Mouse (Mus musculus) monocyte, adult 2 months (primary cell): ENCODE results near the gene Tiam2.

Experiments
- DNase-seq, 2 experiments: peaks; one replicate each; pipeline ENCODE4 v3.0.0; 2022; ENCODE audit warnings: low spot score in 2 of 2, low read depth in 1 of 2

Tiam2 gene

DNA sequence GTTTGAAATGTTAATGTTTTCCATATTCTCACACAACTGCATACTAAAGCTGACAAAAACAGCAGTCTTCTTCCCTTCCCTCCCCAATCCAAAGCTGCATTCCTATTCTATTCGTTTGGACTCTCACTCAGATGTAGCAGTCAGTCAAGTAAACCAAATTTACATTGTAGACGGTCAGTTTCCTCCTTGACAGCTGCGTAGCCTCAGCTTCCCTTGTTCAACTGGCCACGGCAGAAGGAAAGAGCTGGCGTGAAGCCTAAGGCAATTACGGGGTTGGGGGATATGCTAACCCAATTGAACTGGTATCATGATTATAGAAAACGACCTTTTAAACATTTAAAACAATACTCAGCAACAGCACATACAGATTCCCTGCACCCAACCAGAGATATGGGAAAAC, 221.4 kb downstream of the Tiam2 start:
- no peak for DNase-seq

DNA sequence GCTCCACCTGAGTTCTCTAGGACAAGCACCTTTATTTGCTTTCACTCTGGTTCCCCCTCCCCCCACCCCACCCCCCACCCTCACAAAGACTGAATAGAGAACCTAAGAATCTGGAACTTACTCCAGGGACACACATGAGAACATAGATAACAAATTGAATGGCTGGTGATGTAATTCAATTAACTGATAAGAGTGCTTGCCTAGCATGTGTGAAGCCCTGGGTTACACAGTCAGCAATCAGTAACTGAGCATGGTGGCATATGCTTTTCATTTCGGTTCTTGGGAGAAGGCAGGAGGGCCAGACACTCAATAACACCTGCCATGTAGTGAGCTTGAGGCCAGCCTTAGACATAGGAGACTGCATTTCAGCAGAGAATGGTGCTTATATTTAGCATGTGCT, 229.9 kb downstream of the Tiam2 start:
- no peak for DNase-seq

DNA sequence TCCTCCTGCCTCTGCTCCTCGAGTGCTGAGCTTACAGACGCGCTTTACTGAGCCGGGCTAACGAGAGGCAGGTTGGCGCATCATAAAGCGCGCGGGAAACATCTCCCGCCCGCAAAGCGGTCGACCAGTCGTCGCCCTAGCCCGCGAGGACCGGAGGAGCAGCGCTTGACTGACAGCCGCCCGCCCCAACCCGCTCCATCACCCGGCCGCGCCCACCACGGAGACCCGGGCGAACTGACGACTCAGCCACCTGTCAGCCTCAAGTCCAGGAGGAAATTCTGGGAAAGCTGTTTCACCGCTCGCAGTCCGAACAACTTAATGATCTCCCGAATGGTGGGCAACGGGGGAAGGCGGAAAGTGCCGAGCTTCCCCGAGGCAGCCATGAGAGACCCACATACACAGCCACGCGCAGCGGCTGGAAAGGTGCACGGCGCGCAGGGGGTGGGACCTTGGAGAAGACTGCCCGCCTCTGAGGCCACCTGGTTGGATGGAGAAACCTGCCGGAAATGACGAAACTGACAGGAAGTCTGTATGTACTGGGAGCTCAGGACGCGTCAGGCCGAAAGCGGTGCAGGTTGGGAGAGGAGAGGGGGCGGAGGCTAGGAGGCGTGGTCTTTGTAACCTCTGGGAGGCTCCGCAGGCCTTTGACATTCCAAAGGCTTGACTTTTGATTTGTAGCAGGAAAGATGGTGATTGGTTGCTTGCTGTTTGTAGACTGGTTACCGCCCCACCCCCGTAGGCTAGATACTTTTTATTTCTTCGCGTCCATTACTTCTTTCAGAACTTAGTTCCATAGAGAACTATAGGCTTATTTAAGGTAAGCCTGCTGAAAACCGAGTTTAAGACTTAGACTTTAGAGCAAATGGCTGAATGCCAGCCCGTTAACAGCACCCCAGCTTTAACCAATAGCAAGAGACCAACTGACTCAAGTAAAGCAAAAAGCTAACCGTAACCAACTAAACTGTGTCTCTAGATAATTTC, 231.2 kb downstream of the Tiam2 start, which contains the start of gene Tfb1m:
Tfb1m (minus strand) TSS at position 451 of the 981 bp plus-strand sequence.
- DNase-seq = peak; percentile 94 to 95

DNA sequence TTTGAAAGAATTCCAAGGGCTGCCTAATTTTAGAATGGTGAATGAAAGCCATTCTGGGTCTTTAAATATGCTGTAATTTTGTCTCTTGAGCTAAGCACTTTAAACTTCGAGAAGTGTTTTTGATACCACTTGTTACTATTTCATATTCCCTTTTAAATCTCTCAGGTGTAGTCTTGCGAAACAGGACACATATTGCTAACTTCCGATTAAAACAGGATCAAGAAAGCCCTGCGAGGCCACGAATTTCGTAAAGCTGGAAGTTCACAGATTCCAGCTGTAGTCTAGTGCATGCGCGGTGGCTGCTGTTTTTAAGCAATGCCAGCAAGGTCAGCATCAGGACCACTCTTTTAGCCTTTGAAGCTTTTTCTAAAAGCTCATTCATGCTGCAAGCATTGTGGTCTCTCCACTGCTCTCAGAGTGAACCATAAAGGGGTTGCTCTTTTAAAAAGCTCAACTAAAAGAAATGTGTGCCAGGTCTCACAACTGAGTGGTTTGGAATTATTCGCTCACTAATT, 232.0 kb downstream of the Tiam2 start:
- no peak for DNase-seq

DNA sequence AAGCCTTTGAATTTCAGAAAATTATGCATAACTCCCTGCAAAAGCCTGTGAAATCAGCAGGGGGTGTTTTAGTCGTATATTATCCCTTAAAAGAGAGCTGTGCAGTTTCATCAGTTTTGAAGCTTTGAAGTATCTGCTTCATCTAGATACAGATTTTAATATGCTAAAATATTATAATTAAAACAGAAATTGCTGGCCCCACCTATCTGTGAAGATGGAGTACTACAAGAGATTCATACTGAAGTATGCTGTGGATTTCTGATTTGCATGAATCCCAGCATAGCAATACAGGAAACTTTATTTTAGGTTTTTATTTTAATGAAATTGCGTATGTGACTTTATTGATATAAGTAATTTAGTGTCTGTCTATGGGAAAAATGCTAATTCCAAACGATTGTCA, 234.2 kb downstream of the Tiam2 start:
- no peak for DNase-seq

DNA sequence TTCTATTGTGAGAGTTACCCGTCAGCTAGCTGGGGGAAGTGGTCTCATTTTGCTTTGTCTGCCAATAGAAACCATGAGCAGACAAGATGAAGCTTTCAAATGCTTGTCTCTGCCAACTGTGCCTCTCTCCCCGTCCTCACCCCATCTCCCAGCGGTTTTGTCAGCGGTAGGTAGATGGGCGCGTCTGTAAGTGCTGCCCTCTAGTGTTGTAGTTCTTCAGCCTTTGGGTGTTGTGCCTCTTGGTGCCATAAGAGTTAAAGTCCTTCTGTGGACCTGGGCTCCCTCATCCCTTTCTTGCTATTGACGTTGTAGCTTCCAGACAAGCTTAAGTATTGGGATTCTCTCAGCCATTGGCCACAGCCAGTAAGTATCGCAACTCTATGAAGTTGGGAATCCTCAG, 236.0 kb downstream of the Tiam2 start:
- no peak for DNase-seq

DNA sequence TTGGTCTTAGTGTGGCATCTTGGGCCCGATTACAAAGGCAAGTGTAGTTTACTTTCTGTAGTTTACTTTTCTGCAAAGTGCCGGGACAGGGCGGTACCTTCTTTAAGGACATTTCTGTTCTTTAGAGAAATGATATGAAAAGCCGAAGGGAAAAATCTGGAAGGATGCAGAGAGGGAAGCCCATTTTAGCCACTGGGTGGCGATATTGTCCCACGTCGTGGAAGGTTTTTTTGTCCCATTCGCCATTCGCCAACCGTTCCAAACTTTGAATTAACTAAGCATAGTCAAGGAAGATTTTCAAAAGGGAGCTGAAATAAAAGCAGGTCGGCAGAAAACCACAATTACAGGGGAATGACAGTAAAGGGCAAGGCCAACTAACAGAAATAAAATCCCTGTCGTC, 244.5 kb downstream of the Tiam2 start:
- no peak for DNase-seq
